Mouse (Mus musculus): ENCODE data around the gene C330007P06Rik. TPM values are rescaled to one million over a fixed set of nuclear protein-coding genes. Genes with fewer than 3 reads are reported as not detected.
"Not testable (repeated sequence)": the region's sequence is repeated elsewhere in the genome, so short reads cannot be mapped to it uniquely, and the experiment has no call there.

Gene C330007P06Rik
- total RNA-seq (2017): 72.4 and 76.5 TPM in 2 replicates

DNA sequence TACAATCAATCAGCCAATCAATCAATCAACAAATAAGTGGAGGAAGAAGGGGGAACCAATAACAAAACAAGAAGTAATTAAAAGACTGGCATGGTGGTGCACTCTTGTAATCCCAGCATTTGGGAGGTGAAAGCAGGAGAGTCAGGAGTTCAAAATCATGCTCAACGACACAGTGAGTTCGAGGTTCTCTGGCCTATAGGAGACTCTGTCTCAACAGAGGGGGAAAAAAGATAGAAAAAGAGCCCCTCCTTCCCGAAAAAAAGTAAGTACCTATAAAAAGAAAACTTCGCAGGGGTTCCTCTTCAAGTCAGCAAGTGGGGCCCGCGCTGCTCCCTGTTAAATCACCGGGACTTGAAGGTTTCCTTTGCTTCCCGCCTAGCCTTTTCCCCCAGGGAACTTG, at the start of gene C330007P06Rik, which contains the start of gene Ube2a:
Gene C330007P06Rik (minus strand): TSS at position 347 of the 400 bp plus-strand sequence.
Gene Ube2a (plus strand): TSS at position 136 of the 400 bp plus-strand sequence.
- no peak for ATAC-seq (replicated peaks in 1 of 2; ENCODE audit: insufficient read depth in 1 of 2, low FRiP score in 2 of 2, low TSS enrichment in 1 of 2, low read depth in 1 of 2, poor library complexity in 2 of 2, severe bottlenecking in 2 of 2)

DNA sequence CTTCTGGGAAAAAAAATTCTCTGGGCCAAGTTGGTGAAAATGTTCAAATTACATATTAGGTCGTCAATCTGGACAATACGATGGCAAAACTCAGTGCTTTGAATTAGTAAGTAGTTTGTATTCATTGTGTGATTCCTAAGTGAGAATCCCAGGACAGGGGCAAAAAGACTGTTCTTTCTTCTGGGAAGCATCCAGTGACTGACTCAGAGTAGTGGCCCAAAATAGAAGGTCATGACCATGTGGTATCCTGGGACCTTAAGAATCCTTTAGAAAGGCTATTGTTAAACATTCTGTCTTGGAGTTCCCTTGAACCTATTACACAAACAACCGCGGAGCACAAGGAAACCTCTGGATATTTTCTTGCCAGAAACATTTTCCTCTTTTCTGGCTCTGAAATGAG, 47.4 kb upstream of the C330007P06Rik start:
- ATAC-seq (replicated peaks in 1 of 2; ENCODE audit: insufficient read depth in 1 of 2, low FRiP score in 2 of 2, low TSS enrichment in 1 of 2, low read depth in 1 of 2, poor library complexity in 2 of 2, severe bottlenecking in 2 of 2): no peak

DNA sequence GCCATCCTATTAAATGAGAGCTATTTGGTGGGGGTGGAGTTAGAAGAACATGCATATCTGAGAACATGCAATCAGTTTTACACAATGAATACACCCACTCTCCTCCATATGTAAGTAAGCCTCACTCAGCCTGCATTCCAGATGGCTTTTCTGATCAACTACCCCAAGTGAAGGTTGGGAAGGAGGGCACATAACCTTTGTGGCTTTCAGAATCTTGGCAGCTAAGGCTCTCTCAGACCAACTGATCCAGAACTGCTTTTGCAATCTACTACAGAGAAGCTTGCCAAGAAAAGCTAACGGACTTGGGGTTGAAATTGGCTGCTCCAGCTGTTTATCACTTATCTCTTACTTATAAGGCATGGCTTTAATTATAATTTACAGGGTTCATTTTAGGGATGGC, 43.8 kb upstream of the C330007P06Rik start:
- no peak for ATAC-seq (replicated peaks in 1 of 2; ENCODE audit: insufficient read depth in 1 of 2, low FRiP score in 2 of 2, low TSS enrichment in 1 of 2, low read depth in 1 of 2, poor library complexity in 2 of 2, severe bottlenecking in 2 of 2)

DNA sequence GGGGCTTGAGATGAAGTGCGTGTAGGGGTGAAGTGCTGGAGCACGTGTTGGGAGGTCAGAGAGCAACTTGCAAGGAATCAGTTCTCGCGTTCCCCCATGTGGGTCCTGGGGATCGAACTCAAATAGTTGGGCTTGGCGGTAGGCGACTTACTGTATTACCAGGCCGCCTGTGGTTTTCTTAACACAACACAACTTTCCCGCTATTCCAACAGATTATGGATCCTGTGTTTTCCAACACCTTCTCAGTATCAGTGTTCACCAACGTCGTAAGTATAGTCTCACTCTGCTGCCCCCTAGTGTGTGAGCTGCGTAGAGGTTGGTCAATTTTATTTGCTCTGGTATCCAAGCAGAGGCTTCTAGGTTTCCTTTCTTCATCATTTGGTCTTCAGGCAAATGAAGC, 37.4 kb upstream of the C330007P06Rik start:
- ATAC-seq (replicated peaks in 1 of 2; ENCODE audit: insufficient read depth in 1 of 2, low FRiP score in 2 of 2, low TSS enrichment in 1 of 2, low read depth in 1 of 2, poor library complexity in 2 of 2, severe bottlenecking in 2 of 2): peak; percentile 42 to 74; a peak in 1 of 4 replicates

DNA sequence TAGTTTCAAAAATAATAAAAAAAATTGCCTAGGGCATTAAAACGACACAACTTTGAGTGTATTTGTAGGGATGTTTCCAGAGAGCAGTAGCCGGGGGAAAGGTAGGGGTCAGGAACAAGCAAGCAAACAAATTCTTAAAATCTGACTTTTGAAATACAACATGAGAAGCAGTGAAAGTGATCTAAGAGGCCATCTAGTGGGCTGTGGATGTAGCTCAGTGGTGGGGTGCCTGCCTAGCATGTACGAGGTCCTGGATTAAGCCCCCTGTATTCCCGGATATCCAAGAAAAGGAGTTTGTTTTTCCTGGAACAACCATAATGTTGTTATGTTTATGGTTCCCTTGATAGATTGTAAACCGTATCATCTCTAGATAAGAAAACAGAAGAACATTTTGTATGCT, 32.6 kb upstream of the C330007P06Rik start:
- ATAC-seq (replicated peaks in 1 of 2; ENCODE audit: insufficient read depth in 1 of 2, low FRiP score in 2 of 2, low TSS enrichment in 1 of 2, low read depth in 1 of 2, poor library complexity in 2 of 2, severe bottlenecking in 2 of 2): no peak

DNA sequence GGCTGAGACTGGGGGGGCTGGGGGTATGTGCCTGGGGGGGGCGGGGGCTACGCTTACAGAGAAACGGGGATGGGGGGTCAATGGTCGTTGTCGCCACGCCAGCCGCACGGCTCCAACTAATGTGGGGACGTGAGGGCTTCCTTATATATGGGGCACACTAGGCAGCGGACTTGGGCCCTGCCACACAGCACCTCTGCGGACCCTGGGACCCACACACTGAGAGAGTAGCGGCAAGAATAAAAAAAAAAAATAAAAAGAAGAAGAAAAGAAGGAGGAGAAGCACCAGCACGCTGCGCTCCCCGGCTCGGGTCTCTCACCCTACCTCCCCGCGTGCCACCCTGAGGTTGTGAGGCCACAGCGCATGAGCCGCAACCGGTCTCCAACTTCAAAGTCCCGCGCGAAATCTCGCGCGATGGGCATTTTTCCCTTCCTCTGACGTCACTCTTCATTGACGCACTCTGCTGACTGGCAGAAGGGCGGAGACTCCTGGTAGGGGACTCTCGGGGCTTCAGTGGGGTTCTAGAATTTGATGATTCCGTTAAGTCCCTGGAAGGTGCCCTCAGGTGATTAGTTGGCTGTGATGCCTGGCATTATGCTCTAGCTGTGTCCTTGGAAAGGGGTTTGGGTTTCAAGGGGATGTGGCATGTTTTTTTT, 29.3 kb upstream of the C330007P06Rik start:
- peak; percentile 84 to 96 for ATAC-seq (replicated peaks in 1 of 2; ENCODE audit: insufficient read depth in 1 of 2, low FRiP score in 2 of 2, low TSS enrichment in 1 of 2, low read depth in 1 of 2, poor library complexity in 2 of 2, severe bottlenecking in 2 of 2)

DNA sequence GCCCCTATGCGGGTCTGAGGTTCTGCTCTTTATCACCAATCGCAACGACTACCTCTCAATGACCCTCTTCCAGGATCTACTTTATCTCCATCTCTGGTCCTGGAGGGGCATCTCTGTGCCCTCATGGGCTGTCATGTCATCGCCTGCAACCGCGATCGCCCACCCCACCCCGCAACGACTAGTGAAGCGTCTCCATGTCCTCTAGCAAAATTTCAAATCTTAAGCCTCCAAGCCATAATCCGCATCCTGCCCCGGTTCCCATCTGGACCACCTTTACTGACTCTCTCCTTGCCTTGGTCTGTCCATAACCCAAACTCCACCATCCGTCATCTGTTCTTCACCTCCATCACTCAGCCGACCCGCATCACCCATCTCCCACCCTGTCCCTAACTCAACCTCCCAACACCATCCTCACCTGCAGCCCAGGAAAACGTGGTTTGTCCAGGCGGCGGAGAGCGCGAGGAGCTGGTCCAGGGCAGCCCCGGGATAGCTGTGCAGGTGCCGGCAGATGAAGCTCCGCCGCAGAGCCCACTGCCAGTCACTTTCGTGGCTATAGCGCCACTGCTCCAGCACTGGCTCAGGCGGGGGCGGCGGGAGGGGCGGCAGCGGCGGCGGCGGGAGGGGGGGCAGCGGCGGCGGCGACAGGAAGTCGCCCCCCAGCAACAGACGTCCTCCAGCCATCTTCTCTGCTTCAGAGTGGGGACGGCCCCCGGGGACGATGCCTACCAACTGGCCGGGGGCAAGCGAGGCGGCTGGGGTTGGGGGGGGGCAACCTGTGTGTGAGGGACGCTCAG, 28.6 kb upstream of the C330007P06Rik start, which contains the start of gene Nkrf:
Gene Nkrf (minus strand): TSS at position 579 of the 794 bp plus-strand sequence.
- ATAC-seq (replicated peaks in 1 of 2; ENCODE audit: insufficient read depth in 1 of 2, low FRiP score in 2 of 2, low TSS enrichment in 1 of 2, low read depth in 1 of 2, poor library complexity in 2 of 2, severe bottlenecking in 2 of 2): peak; percentile 26 to 55; a peak in 3 of 4 replicates

DNA sequence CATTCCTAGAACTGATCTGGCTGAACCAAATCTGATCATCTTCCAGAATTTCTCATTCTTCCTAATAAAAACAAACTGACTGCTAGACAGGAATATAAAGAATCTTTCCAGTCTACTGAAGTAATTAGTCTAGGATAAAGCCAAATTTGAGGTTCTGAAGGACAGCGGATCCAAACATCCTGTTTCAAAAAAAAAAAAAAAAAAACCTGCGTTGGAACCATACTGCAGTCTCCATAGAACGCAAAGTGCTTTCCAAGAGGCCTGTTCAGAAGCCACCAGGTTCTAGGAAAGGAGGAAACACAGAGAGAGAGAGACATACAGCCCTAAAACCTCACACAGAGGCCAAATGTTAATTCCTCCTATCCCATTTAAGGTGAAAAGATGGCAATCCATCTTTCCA, 27.7 kb upstream of the C330007P06Rik start:
- no peak for ATAC-seq (replicated peaks in 1 of 2; ENCODE audit: insufficient read depth in 1 of 2, low FRiP score in 2 of 2, low TSS enrichment in 1 of 2, low read depth in 1 of 2, poor library complexity in 2 of 2, severe bottlenecking in 2 of 2)

DNA sequence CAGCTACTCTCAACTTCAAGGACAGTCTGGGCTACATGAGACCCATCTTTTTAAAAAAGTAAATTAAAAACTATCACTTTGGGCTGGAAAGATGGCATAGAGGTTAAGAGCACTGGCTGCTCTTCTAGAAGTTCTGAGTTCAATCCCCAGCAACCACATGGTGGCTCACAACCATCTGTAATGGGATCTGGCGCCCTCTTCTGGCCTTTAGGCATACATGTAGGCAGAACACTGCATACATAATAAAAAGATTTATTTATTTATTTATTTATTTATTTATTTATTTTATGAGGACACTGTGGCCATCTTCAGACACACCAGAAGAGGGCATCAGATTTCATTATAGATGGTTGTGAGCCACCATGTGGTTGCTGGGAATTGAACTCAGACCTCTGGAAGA, 25.0 kb upstream of the C330007P06Rik start:
- not testable (repeated sequence) for ATAC-seq (replicated peaks in 1 of 2; ENCODE audit: insufficient read depth in 1 of 2, low FRiP score in 2 of 2, low TSS enrichment in 1 of 2, low read depth in 1 of 2, poor library complexity in 2 of 2, severe bottlenecking in 2 of 2)

DNA sequence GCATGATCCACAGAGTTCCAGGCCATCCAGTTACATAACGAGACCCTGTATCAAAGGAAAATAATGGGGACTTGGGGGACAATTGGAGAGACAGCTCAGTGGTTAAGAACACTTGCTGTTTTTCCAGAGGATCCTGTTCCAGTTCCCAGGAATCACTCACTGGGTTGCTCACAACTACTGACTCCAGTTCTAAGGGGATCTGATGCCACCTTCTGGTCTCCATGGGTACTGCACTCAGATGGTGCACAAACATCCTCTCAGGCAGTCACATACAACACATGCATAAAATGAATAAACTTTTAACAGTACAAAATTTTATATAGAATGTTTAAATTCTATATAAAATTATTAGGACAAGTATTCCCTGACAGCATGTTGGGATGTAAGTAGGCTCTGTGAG, 10.8 kb upstream of the C330007P06Rik start:
- ATAC-seq (replicated peaks in 1 of 2; ENCODE audit: insufficient read depth in 1 of 2, low FRiP score in 2 of 2, low TSS enrichment in 1 of 2, low read depth in 1 of 2, poor library complexity in 2 of 2, severe bottlenecking in 2 of 2): no peak

DNA sequence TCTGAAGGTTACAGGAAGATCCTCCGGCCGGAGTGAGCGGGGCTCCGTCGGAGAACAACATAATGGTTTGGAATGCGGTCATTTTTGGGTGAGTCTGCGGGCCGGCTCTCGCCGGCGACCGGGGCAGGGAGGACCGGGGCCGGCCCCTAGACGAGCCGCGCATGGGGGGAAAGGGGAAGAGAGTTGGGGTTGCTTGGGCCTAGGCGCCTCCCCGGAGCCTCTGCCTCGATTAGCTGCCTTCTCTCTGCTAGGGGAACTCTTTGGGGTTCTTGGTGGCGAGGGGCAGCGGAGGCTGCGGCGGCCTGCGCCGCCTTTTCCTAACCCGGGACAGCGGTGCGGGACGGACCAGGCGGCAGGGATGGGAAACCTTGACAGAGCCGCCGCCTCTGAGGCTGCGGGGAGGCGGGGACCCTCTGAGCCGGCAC, 805 bp upstream of the C330007P06Rik start:
- ATAC-seq (replicated peaks in 1 of 2; ENCODE audit: insufficient read depth in 1 of 2, low FRiP score in 2 of 2, low TSS enrichment in 1 of 2, low read depth in 1 of 2, poor library complexity in 2 of 2, severe bottlenecking in 2 of 2): no peak; a peak in 1 of 4 replicates

DNA sequence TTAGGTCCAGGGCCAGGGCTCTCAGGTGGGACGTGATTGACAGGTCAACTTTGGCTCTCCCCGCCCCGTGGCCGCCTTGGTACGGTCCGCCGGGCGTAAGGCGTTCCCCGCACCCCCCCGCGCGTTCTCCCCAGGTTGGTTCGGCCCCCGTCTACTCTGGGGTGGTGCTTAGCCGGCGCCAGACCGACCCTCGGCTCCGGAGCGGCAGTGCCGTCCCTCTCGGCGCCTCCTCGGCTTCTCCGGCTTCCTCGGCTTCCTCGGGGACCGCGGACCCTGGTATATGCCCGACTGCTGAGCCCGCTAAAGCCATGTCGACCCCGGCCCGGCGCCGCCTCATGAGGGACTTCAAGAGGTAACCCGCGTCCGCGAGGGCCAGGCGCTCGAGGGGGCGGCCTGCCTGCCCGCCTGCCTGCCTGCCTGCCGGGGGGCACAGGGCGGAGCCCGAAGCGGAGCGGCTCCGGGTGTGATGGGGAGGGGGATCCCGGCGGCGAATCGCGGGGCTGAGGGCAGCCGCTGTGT, 326 bp upstream of the C330007P06Rik start:
- peak; percentile 81 to 90 for ATAC-seq (replicated peaks in 1 of 2; ENCODE audit: insufficient read depth in 1 of 2, low FRiP score in 2 of 2, low TSS enrichment in 1 of 2, low read depth in 1 of 2, poor library complexity in 2 of 2, severe bottlenecking in 2 of 2)

DNA sequence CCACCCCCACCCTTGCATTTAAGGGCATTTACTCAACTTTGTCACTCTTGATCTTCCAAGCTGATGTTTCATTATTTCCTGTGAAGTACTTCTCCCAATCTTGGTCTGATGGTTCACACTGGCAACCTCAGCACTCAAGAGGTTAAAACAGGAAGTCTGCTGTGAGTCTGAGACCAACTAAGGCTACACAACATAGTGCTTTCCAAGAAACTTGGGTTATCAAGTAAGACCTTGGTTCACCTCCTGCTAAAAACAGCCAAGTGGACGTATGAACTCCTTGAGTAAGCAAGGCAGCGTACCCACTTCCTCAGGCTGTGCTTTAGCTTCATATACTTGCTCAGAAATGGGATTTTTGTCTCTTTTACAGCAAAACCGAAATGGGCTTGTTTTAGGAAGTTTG, 3.5 kb downstream of the C330007P06Rik start:
- ATAC-seq (replicated peaks in 1 of 2; ENCODE audit: insufficient read depth in 1 of 2, low FRiP score in 2 of 2, low TSS enrichment in 1 of 2, low read depth in 1 of 2, poor library complexity in 2 of 2, severe bottlenecking in 2 of 2): peak; percentile 63

DNA sequence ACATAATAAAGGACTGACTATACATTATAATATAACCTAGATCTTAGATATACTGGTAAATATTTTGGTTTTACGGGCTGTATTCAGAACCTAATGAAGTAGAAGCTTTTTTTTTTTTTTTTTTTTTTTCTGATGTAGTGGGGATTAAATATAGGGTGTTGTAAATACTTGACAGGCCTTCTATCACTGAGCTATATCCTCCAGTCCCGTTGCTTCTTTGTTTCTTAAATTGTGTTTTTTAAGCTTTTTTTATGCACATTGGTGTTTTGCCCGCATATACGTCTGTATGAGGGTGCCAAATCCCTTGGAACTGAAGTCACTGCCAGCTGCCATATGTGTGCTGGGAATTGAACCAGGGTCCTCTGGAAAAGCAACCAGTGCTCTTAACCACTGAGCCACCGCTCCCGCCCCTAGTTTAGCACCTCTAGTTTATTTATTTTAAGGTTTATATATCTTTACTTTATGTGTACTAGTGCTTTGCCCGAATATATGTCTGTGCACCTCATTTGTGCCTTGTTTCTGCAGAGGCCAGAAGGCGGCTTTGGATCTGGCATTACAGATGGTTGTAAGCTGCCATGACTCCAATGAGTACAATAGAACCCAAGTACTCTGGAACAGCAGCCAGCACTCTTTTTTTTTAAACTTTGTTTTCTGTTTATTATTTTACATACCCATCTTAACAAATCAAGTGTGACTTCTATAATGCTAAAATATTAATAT, 9.1 kb downstream of the C330007P06Rik start:
- no peak for ATAC-seq (replicated peaks in 1 of 2; ENCODE audit: insufficient read depth in 1 of 2, low FRiP score in 2 of 2, low TSS enrichment in 1 of 2, low read depth in 1 of 2, poor library complexity in 2 of 2, severe bottlenecking in 2 of 2)

DNA sequence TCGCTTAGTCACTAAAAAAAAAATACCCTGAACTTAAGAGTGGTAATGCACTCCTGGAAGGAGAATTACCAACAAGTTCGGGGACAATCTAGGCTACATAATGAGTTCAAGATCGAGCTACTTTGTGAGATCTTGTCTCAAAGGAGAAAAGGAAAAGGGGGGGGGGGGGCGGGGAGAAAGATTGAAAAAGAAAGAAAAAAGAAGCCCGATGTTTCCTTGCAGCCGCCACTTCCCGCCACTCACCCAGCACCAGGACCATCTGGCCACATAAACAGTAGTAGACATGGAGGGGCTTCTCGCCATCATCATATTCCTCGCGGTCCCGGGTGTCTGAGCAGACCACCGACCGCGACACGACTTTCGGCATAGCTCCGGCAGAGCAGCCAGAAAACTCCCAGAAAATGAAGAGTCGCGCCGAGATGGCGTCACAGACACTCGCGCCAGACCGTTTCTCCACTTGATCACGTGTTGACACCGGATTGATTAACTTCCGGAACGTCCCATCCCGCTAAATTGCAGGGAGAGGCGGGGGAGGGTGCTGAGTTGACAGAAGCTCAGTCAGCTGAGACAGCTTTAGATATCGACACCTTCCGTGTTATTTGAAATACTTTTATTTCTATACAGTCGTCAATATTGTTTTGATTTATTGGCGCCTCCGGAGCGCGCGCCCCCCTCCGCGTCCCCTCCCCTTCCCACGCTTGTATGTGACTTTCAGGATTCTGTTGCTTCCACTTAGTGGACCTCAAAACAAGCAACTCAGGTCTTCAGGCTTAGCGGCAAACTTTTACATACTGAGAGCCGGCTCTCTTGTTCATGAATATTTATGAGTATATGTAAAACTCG, 9.9 kb downstream of the C330007P06Rik start:
- peak; percentile 76 to 96 for ATAC-seq (replicated peaks in 1 of 2; ENCODE audit: insufficient read depth in 1 of 2, low FRiP score in 2 of 2, low TSS enrichment in 1 of 2, low read depth in 1 of 2, poor library complexity in 2 of 2, severe bottlenecking in 2 of 2)

DNA sequence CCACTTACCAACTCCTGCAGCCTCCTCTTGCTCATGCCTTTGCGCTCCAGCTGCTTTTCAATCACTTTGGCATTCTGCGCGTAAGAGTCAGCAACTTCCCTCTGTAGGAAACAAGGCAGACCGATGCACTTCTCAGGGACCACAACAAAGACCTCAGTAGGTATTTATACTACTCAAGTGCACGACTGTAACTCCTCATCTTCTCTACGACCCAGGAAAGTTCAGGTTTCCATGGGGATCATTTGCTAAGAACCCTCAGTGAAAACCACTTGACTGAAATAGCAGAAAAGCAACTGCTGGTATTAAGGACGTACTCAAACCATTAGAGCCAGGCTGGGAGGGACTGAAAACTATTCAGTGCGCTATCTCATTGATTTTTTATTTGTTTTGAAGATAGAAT, 21.3 kb downstream of the C330007P06Rik start:
- ATAC-seq (replicated peaks in 1 of 2; ENCODE audit: insufficient read depth in 1 of 2, low FRiP score in 2 of 2, low TSS enrichment in 1 of 2, low read depth in 1 of 2, poor library complexity in 2 of 2, severe bottlenecking in 2 of 2): no peak

DNA sequence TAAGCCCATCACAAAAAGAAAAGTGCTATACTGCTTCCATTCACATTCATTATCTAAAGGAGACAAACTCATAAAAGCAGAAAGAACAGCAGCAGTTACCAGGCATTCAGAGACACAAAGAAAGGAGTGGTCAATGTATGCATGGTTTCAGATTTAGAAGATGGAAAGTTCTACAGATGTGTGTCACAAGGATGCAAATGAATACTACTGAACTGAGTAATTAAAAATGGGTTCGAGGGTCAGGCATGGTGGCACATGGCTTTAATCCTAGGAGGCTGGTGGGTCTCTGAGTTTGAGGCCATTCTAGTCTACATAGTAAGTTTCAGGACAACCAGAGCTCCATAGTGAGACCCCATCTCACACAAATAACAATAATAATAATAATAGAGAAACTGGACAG, 26.8 kb downstream of the C330007P06Rik start:
- ATAC-seq (replicated peaks in 1 of 2; ENCODE audit: insufficient read depth in 1 of 2, low FRiP score in 2 of 2, low TSS enrichment in 1 of 2, low read depth in 1 of 2, poor library complexity in 2 of 2, severe bottlenecking in 2 of 2): no peak
